Comparison of ENCODE assay signal across 13 mouse cellular contexts in the genomic region with DNA sequence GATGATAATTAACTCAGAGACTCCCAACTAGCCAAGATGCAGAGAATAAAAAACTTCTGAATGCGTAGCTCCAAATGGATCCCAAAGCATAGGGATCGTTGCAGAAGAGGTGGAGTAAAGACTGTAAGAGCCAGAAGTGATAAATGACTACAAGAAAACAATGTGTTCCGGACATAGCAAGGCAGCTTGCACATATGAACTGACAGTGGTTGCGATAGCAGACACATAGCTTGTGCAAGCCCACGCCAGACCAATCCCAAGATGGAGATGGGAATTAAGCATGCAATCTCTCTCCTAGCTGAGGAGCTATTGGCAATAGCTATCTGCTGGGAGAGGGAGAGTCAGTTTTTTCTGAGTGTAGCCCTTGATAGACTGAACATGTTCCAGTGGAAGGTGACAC.
"Had no signal": no experiment of that assay in that cellular context is flagged by ENCODE, and none has a peak within 500 bp of the region (broad histone marks: within the 10 kb centered on the region; RNA-seq: fewer than 3 reads in every experiment).

No protein-coding gene starts in this region.

- H3K9me3 ChIP-seq: liver, embryonic 12.5 days; lung, embryonic 15.5 days; midbrain, embryonic 10.5 days; midbrain, embryonic 12.5 days; neural tube, embryonic 12.5 days; stomach, embryonic 15.5 days had no signal

- DNase-seq: midbrain, embryonic 14.5 days; right cerebral cortex, postnatal 14 days; thymus, adult 2 months; thymus, postnatal 25 days; thymus, postnatal 4 days had no signal

- H3K9ac ChIP-seq: liver, embryonic 12.5 days; liver, embryonic 14.5 days; lung, embryonic 15.5 days; midbrain, embryonic 12.5 days; neural tube, embryonic 12.5 days; stomach, embryonic 15.5 days had no signal

- H3K36me3 ChIP-seq: liver, embryonic 12.5 days; lung, embryonic 15.5 days; midbrain, embryonic 10.5 days; midbrain, embryonic 12.5 days; neural tube, embryonic 12.5 days; stomach, embryonic 15.5 days had no signal

- H3K27me3 ChIP-seq: liver, embryonic 12.5 days; lung, embryonic 15.5 days; midbrain, embryonic 12.5 days; neural tube, embryonic 12.5 days; stomach, embryonic 15.5 days had no signal

- ATAC-seq: liver, embryonic 12.5 days had no signal

- H3K4me3 ChIP-seq: liver, embryonic 12.5 days; lung, embryonic 15.5 days; midbrain, embryonic 10.5 days; midbrain, embryonic 12.5 days; neural tube, embryonic 12.5 days; stomach, embryonic 15.5 days had no signal

- H3K27ac ChIP-seq: liver, embryonic 12.5 days; liver, embryonic 14.5 days; lung, embryonic 15.5 days; midbrain, embryonic 10.5 days; midbrain, embryonic 12.5 days; neural tube, embryonic 12.5 days; stomach, embryonic 15.5 days; stomach, postnatal 0 days had no signal

- H3K4me2 ChIP-seq: liver, embryonic 12.5 days; lung, embryonic 15.5 days; midbrain, embryonic 12.5 days; neural tube, embryonic 12.5 days; stomach, embryonic 15.5 days had no signal

- H3K4me1 ChIP-seq: liver, embryonic 12.5 days; lung, embryonic 15.5 days; midbrain, embryonic 10.5 days; midbrain, embryonic 12.5 days; neural tube, embryonic 12.5 days; stomach, embryonic 15.5 days had no signal
